Mouse (Mus musculus) megakaryocyte, embryonic 14.5 days (primary cell): ENCODE results near the gene Misp.

ENCODE experiments used
- FLI1 ChIP-seq: IDR thresholded peaks from 2 replicates; pipeline ENCODE4 v1.6.1; 2012; ENCODE audit warnings: low read length, inconsistent platforms, mixed read lengths
- GATA1 ChIP-seq: IDR thresholded peaks from 3 replicates; pipeline ENCODE4 v1.6.1; 2012; ENCODE audit warnings: mixed read lengths, low read length, inconsistent platforms, borderline replicate concordance

GRCm38 (mm10) chr10:79832786-79833181 is 12.0 kb downstream of the Misp start:
- no peak for TF ChIP-seq GATA1
- no peak for TF ChIP-seq FLI1
